Mouse (Mus musculus): ENCODE data around the gene Nlgn3. TPM values are rescaled to one million over a fixed set of nuclear protein-coding genes. Genes with fewer than 3 reads are reported as not detected.

Gene Nlgn3
- 0.09 and 0.12 TPM in 2 replicates for polyA plus RNA-seq (2015; fragmentation: Nextera tagmentation; extraction: Ambion mirVana)

DNA sequence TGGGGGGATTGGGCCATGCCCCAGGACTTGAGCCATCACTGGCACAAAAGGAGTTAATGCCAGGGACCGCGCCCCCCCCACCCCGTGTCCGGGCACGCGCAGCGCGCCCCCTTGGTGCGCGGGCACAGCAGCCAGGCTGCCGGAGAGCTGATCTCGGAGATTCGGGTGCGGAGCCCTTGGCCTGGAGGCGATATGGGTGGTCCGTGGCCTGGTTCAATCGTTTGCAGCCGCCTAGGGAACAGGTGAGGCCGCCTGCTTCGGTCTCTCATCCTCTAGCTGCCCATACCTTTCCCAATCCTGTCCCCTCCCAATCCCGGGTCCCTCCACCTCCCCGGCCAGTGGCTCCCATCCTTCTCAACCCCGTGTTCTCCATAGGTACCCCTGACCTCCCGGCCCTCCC is at the start of gene Nlgn3:
TSS of gene Nlgn3 (plus strand) at position 114 of the 400 bp plus-strand sequence.
- no peak for DNase-seq (ENCODE audit: low spot score)

GRCm38 (mm10) chrX:101253952-101254729 is 44.8 kb upstream of the Nlgn3 start, which contains the start of gene Foxo4:
Foxo4 (plus strand) TSS chrX:101254528.
- DNase-seq (ENCODE audit: low spot score), result peak; percentile 89

DNA sequence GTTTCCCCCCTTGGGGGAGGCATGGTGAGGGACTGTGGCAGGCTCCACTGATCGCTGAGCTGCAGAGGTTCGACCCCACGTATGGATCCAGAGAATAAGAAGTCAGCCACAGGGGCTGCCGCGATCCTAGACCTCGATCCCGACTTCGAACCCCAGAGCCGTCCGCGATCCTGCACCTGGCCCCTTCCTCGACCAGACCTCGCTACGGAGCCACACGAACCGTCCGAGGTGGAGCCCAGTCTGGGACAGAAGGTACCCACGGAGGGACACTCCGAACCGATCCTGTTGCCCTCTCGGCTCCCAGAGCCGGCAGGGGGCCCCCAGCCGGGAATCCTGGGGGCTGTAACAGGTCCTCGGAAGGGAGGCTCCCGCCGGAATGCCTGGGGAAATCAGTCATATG is 44.2 kb upstream of the Nlgn3 start:
- DNase-seq (ENCODE audit: low spot score), result no peak

GRCm38 (mm10) chrX:101256603-101257002 is 42.4 kb upstream of the Nlgn3 start:
- peak; percentile 67 for DNase-seq (ENCODE audit: low spot score)

- DNase-seq (ENCODE audit: low spot score), result peak; percentile 69
These were observed 38.3 kb upstream of the Nlgn3 start for GRCm38 (mm10) chrX:101260441-101261325.

- DNase-seq (ENCODE audit: low spot score), result no peak
These were observed 35.1 kb upstream of the Nlgn3 start, which contains the start of gene Gm614 for GRCm38 (mm10) chrX:101263892-101264291. Gm614 (minus strand) TSS chrX:101263992.

- DNase-seq (ENCODE audit: low spot score), result no peak
These were observed 32.3 kb upstream of the Nlgn3 start for GRCm38 (mm10) chrX:101266631-101267030.

- DNase-seq (ENCODE audit: low spot score), result peak; percentile 78
These were observed 30.8 kb upstream of the Nlgn3 start, which contains the start of gene Il2rg for GRCm38 (mm10) chrX:101268025-101268754. Il2rg (minus strand) TSS chrX:101268255.

DNA sequence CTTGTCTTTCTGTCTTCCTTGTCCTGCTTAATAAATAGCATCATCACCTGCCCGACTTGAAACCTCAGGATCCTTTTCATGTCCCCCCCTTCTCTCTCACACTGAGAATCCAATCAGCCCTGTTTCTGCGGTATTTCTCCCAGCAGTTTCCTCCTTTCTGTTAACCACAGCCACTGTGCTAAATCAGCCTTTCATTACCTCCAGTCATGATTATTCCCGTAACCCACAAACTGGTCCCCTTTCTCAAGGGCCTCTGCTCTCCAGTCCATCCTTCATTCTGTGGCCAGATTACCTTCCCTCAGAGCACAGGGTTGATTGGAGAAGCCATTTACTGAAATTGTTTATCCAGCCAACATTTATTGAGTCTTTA is 30.2 kb upstream of the Nlgn3 start, which contains the start of gene Gm20489:
TSS of gene Gm20489 (minus strand) at position 269 of the 370 bp plus-strand sequence.
- DNase-seq (ENCODE audit: low spot score), result no peak

DNA sequence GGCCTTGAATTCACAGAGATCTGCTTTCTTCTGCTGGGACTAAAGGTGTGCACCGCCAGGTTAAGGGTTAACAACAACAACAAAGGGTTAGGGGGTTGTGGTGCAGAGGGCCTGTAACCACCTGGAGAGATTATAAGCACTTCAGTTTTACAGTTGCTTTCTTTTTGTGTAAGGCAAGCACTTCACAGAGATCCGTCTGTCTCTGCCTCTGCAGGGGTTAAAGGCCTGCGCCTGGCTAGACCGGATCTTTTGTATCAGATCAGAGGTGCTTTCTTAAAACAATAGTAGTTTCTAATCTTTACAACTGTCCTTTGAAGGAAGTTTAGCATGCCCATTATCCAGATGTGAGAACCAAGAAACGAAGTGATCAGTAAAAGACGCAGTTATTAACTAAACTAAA is 25.6 kb upstream of the Nlgn3 start:
- peak; percentile 45 for DNase-seq (ENCODE audit: low spot score)

DNA sequence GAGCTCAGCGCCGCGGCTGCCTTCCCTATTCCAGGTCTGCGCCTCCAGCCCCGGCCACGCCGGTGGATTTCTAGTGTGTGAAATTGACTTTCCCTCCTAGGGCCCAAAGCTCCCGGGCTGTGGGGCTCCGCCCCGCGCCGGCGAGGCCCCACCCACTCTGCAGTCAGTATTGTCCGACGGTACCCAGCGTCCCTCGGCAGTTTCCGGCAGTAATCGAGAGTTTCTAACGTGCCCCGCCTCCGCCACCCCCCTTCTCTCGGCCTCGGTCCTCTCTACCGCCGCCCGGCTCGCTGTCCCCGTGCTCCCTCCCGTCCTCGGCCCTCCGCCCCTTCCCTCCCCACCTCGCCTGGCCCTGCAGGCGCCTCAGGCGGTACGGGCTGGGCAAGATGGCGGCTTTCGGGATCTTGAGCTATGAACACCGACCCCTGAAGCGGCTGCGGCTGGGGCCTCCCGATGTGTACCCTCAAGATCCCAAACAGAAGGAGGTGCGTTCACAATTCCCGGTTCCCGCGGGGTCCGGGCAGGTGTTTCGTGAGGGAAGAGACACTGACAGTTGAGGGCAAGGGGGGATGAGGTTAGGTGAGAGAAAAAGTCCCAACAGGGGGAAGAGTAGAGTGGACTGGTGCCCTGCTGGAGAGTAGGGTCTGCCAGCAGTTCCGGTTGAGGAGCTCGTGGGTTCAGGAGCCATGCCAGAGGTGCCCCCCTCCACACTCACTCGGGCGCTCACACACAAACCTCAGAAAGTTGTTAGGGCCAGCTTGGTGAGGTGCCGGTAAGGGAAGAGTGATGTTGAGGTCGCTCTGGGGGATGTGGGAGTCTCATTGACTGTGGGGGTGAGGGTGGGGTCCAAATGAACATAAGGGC is 24.9 kb upstream of the Nlgn3 start, which contains the start of gene Med12:
TSS of gene Med12 (plus strand) at position 156 of the 864 bp plus-strand sequence.
- DNase-seq (ENCODE audit: low spot score), result peak; percentile 83

GRCm38 (mm10) chrX:101282813-101283212 is 16.2 kb upstream of the Nlgn3 start:
- DNase-seq (ENCODE audit: low spot score), result no peak

DNA sequence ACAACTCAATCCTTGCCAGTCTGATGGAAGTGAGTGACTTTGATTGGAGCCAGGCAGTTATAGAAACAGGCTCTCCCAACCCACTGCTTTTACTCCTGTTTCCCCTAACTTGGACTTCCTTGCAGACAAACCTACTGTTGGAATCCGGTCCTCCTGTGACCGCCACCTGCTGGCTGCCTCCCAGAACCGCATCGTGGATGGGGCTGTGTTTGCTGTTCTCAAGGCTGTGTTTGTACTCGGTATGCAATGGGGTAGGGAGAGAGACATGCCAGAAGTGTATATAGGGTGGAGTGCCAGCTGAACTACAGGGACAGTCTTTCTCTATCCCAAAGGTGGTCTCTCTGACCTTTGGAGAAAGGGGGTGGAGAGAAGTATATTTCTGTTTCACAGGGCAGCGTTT is 13.4 kb upstream of the Nlgn3 start:
- DNase-seq (ENCODE audit: low spot score), result peak; percentile 61

DNA sequence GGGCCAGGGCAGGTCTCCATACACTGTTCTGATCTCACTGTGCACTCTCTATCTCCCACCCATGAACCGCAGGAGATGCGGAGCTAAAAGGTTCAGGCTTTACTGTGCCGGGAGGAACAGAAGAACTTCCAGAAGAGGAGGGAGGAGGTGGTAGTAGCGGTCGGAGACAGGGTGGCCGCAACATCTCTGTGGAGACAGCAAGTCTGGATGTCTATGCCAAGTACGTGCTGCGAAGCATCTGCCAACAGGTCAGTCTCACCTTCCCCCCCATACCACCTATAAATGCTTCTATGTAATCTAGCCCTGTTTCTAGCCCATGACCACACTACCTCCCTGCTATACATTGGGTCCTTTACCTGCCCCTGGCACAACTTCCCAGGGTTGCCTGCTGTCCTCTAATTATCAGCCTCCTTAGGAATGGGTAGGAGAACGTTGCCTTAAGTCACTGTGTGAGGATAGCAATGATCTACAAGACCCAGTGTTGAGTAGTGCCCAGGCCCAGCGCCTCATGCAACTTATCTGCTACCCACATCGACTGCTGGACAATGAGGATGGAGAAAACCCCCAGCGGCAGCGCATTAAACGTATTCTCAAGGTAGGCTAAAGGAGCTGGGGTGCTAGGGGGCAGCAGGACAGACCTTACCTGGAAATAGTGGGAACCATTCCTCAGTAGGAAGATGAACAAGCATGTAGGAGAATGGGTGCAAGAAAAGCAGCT is 12.9 kb upstream of the Nlgn3 start:
- DNase-seq (ENCODE audit: low spot score), result no peak

GRCm38 (mm10) chrX:101287543-101287942 is 11.4 kb upstream of the Nlgn3 start:
- no peak for DNase-seq (ENCODE audit: low spot score)

DNA sequence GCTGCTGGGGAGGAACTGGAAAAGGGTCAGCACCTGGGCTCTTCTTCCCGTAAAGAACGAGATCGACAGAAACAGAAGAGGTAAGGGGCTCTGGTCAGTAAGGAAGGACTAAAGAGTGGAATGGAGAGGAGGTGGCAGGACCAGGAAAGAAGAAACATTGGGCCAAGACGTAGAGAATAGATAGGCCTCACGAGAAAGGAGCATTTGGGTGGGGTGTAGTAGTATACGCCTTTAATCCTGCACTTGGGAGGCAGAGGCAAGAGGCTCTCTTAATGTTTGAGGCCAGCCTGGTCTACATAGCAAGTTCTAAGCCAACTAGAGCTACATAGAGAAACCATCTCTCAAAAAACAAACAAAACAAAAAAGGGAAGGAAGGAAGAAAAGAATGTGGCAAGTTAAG is 10.5 kb upstream of the Nlgn3 start:
- no peak for DNase-seq (ENCODE audit: low spot score)

DNA sequence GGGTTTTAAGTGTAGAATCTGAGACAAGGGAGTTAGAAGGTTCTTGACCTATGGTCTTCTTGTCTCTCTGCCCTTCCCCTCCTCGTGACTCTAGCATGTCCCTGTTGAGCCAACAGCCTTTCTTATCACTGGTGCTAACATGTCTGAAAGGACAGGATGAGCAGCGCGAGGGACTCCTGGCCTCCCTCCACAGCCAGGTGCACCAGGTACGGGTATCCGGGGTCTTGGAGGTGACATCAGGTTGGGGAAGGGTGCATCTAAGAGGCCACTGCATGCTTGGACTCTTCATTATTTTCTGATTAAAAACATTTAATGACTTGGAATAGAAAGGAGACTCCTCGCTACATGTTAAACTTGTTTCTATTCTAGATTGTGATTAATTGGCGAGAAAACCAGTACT is 9.9 kb upstream of the Nlgn3 start:
- DNase-seq (ENCODE audit: low spot score), result no peak

DNA sequence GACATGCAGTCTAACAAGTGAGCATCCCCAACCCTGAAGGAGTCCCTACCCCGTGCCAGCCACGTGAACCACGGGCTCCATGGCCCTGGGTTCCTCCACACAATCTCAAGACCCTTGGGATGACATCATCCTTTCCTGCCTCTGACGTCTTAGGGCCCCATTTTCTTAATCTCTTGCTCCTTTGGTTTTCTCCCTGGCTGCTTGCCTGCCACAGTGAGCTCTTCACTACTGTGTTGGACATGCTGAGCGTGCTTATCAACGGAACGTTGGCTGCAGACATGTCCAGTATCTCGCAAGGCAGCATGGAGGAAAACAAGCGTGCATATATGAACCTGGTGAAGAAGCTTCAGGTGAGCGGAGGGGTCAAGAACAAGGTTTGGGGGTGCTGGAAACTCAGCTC is 8.9 kb upstream of the Nlgn3 start:
- no peak for DNase-seq (ENCODE audit: low spot score)

Data from thymus, postnatal 0 days (tissue).